Mouse (Mus musculus) layer of hippocampus, adult 9-10 months (tissue): ENCODE measurements around the gene Cldn2.
"Not testable (repeated sequence)": the region's sequence is repeated elsewhere in the genome, so short reads cannot be mapped to it uniquely, and the experiment has no call there.

ENCODE experiments used
- DNase-seq: peaks from one replicate; pipeline ENCODE4 v3.0.0; 2022; ENCODE audit warnings: low spot score

Cldn2 gene

DNA sequence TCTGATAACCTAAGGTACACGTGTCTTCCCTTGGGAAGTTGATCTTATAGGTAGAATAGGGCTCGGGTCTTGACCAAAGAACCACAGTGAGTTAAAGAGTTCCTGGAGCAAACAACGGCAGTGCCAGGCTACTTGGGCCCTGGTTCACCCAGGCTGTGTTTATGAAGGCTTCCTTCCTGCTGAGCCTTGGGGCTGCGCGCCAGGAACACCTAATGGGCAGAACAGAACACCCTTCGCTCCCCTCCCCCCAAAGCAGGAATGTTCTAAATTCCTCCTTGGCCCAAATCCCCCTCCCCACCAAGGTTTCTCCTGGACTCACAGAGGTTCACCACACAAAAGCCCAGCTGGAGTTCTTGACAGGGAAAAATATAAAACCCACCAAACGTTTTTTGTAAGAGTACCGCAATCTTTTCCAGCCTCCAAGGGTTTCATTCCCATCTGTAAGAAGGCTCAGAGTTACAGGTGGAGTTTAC, at the start of gene Cldn2:
TSS of gene Cldn2 (plus strand) at position 423 of the 473 bp plus-strand sequence.
- DNase-seq = no peak

DNA sequence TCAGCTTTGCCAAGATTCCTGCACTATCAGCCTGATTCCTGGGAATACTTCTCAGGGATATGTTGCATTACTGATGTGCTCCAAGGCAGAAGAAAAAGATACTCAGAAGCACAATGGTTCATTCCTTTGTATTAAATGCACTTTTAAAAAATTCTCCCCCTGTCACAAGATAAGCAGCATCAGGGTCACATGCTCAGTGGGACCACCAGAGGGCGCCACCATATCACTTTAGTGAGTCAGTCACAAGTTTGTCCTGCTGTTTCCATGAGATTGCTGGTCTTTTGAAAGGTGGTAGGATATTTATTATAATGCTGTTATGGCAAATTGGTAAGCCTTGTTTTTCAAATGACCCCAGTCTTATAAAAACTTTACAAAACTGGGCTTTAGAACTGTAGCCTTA, 48.8 kb upstream of the Cldn2 start:
- no peak for DNase-seq

DNA sequence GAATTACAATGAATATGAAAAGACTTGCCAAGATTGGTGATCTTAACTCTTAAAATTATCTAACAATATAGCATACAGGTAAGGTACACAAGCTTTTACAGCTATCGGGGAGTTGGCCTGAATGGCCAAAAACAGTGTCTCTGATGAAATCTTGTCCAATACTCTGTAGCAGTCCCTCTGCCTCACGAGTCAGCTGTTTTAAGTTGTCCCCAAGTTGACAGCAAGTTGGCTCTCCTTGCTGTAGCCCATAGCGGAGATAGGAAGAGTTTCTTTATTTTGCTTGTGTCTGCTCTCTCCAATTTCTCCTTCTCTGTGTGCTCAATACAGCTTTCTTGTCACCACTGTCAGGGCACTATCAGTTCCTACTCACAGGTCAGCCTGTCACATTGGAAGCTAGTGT, 42.0 kb upstream of the Cldn2 start:
- DNase-seq = not testable (repeated sequence)

DNA sequence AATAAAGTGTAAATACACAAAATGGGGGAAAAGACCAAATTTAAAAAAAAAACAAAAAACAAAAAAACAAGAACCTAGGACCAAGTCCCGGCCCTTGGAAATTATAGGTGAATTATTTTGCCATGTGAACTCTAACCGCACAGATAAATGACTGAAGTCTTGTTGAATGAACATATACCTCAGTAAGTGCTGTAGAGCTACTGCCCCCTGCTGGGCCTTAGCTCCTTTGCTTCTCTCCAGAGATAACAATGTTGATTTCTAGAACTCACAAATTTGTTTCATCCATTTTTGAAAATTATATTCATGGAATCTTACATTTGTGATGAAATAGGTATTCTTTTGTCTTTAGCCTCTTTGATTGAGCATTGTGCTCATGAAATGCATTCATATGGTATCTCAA, 38.1 kb upstream of the Cldn2 start:
- DNase-seq = no peak

DNA sequence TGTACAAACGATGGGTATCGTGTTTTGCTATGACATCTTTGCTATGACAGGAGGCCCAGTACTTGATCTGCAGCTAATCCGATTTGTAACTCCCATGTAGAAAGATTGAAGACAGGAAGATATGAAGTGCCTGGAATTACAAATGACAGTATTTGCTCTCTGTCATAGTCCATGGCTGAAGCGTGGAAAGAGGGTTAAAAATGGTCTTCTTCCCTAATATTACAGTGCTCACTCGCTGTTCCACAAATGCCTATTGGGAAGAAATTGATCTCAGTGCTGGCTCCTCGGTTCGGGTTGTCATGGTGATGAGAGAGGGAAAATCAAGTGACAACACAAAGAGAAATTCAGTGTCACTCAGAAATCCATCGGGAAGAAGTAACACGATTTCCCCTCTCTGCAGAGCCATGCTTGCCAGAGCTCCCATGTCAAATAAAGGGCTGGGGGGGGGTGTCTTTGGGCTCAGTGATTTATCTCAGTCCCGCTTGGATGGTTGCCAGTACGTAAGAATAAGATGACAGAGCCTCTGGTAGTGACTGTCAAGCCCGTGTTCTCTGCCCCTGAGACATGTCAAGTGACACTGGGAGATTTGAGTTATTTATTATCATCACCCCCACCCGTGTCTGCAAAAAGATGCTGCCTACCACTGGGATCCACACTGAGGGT, 30.5 kb upstream of the Cldn2 start:
- DNase-seq = no peak

- no peak for DNase-seq
Observed at GRCm38 (mm10) chrX:139774309-139775083, 26.1 kb upstream of the Cldn2 start.

- no peak for DNase-seq
Observed at GRCm38 (mm10) chrX:139775084-139775612, 25.5 kb upstream of the Cldn2 start.

- DNase-seq = no peak
Observed at GRCm38 (mm10) chrX:139777357-139777756, 23.3 kb upstream of the Cldn2 start.

GRCm38 (mm10) chrX:139778886-139779285, 21.7 kb upstream of the Cldn2 start:
- no peak for DNase-seq

- no peak for DNase-seq
Observed at GRCm38 (mm10) chrX:139779401-139779800, 21.2 kb upstream of the Cldn2 start.

GRCm38 (mm10) chrX:139780988-139781387, 19.6 kb upstream of the Cldn2 start:
- DNase-seq = no peak

GRCm38 (mm10) chrX:139781563-139781962, 19.1 kb upstream of the Cldn2 start:
- no peak for DNase-seq

- DNase-seq = no peak
Observed at GRCm38 (mm10) chrX:139782278-139783044, 18.2 kb upstream of the Cldn2 start, which contains the start of gene Ripply1. Gene Ripply1 (minus strand): TSS chrX:139782353.

GRCm38 (mm10) chrX:139783045-139783422, 17.6 kb upstream of the Cldn2 start:
- no peak for DNase-seq

DNA sequence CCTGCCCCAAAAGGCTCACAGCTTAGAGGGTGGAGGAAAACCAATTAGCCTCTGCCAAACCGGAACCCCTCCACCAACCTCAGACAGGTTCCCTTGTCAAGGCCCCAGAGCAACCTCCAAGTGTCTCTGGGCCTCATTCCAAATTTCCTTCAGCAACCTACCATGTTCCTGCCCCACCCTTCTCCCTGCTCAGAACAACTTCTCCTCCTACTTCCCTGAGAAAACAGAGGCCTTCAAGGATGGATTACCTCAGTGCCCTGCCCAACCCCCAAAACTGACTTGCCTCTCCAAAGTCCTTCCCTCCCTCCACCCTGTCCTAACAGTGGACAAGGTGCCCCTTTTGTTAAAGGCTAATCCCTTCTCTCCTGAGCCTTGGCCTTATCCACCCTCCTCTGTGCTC, 14.9 kb upstream of the Cldn2 start:
- DNase-seq = no peak

DNA sequence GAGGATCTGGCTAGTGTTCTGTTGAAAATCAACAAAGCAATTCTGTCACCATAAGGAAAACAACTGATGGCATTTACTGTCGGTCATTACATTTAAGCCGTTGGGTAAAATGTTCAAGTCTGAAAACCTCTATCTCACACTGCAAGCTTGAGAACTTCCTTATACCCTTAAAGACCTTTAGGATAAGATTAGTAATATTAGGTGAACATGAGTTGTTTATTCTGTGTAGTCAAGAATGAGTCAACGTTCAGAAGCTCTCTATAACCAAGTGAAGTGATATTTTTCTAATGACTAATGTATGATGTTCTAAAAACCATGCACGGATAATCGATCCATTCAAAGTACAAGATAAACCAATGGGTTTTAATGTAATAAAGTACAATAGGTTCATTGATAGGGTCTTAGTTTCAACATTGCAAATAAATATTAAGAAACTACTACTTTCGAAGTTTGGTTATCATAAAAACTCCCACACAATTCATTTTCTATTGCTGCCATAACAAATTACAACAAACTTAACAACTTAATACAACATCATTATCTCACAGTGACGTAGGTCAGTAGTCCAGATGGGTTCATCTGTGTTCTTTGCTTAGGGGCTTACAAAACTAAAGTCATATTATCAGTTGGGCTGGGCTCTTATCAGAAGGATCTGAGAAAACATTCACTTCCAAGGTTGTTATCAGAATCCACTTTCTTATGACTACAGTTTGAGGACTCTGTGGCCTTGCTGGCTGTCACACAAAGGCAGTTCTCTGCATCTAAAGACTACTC, 6.4 kb upstream of the Cldn2 start:
- DNase-seq = no peak

DNA sequence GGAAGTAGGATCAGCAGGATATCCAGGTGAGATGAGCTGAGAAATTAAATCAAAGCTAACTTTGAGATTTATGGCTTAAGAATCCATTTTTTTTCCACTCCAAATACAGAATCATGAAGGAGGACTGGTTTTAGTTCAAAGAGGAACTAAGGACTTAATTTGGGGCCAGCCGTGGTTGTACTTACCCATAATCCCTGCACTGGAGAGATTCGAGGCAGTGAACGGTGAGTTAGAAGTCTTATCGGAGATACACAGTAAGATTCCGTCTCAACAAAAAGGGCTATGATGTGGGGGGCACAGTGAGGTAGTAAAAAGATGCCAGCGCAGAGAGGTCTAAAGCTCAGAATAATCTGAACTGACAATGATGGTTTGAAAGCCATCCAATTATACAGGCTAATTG, 4.6 kb upstream of the Cldn2 start:
- DNase-seq = no peak

- no peak for DNase-seq
Observed at GRCm38 (mm10) chrX:139797875-139798274, 2.8 kb upstream of the Cldn2 start.

DNA sequence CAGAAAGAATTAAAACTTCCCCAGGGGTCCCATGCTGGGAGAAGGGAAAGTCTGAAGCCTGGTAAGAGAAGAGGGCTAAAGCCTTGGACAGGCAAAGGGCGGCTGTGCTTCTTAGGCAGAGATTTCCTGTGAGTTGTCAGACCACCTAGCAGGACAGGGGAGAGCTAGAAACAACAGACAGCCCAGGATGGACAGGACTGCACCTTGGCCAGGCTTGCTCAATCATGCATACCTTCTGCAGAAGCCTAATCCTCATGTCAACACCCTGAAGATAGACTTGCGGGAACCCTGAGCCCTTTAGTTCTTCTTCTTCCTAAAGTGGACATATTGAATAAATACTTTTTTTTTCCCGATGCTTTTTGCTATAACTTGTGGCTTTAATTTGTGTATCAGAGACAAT, 675 bp upstream of the Cldn2 start:
- DNase-seq = no peak

DNA sequence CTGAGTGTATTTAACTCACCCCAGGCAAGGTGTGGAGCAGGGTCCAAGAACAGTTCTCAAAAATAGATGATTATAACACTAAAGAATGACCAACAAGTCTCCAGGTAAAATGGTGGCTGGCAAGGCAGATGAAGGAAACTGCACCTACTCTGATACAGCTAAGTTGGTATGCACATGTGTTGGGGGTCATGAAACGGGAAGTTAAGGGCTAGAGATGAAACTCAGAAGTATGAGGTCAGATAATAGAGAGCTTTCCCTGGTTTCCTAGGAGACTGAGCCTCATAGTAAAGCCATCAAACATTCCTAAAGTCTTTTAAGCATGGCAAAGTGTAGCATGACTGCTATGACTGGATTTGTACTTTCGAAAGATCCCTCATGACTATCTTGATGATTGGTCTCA, 2.4 kb downstream of the Cldn2 start:
- no peak for DNase-seq

GRCm38 (mm10) chrX:139805918-139806317, 5.3 kb downstream of the Cldn2 start:
- DNase-seq = no peak

GRCm38 (mm10) chrX:139807391-139807790, 6.8 kb downstream of the Cldn2 start:
- no peak for DNase-seq
